In the genomic region with DNA sequence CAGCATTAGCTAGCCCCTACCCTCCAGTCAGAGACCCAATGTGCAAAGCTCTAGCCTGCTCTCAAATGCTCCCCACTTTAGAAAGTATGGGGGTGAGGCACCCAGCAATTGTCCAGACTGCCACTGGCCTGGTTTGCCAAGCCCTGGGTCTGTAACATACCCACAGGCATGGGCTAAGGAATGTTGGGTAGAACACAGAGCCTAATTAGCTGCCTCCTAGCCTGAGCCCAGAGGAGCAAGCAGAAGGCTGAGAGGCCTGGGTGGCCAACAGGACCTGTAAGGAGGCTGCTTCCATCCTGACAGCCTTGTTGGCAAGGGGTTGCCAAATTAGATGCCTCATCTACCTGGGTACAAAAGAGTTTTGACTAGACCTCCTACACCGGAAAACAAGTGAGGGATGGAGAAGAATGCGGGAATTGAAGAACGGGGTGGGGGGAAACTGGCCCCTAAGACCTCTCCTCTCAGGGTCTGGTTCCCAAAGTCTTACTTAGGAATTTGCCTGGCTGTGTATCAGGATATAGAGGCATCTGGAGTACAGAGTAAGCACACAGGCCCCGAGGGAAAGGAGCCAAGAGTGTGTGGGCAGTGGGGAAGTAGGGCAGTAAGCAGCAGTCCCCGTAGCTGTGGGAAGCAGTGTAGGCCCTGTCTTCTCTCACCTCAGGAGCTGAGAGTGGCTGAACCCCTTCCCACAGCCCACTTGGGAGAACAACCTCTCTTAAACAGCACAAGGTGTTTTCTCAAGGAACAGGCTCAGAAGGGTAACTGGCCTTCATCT, we compare ENCODE assay signal across 10 mouse cellular contexts. TPM values are rescaled to one million over a fixed set of nuclear protein-coding genes. Genes with fewer than 3 reads are reported as not detected.
DNase-seq lines count a peak whose midpoint lies in the region; ATAC-seq and TF ChIP-seq lines count a peak whose summit lies in the region.
"Had no signal": no experiment of that assay in that cellular context is flagged by ENCODE, and none has a peak within 500 bp of the region (broad histone marks: within the 10 kb centered on the region; RNA-seq: fewer than 3 reads in every experiment).

No protein-coding gene starts in this region.

- H3K4me2 ChIP-seq in heart, postnatal 0 days (ENCODE audit: low read depth, low read length), result no peak overlapping the region
- H3K4me2 ChIP-seq in heart, embryonic 12.5 days, result no peak overlapping the region
- no peak overlapping the region for H3K4me2 ChIP-seq in hindbrain, postnatal 0 days (ENCODE audit: low read depth, low read length)
- H3K4me2 ChIP-seq: liver, embryonic 15.5 days had no signal

- no peak for TF ChIP-seq POLR2A in cortical plate, adult 2 months (IDR thresholded peaks at IDR 0.05; ENCODE audit: extremely low read depth, insufficient read depth, low read length)
- TF ChIP-seq POLR2A in olfactory bulb, adult 2 months (IDR thresholded peaks at IDR 0.05; ENCODE audit: insufficient read depth, low read depth, low read length), result no peak

- ATAC-seq in heart, postnatal 0 days (ENCODE audit: insufficient read depth, low read depth), result no peak
- ATAC-seq in heart, embryonic 12.5 days (ENCODE audit: insufficient number of reproducible peaks, low FRiP score), result no peak
- no peak for ATAC-seq in hindbrain, postnatal 0 days
- ATAC-seq in granulocyte monocyte progenitor cell, adult 5-6 weeks (replicated peaks; ENCODE audit: poor library complexity, severe bottlenecking), result no peak

- 0 out of 2 replicates have a peak overlapping the region, but pooled peaks have one; percentile 25 for H3K27ac ChIP-seq in heart, postnatal 0 days (ENCODE audit: low read depth)
- no peak overlapping the region for H3K27ac ChIP-seq in heart, embryonic 12.5 days (ENCODE audit: poor library complexity, severe bottlenecking)
- H3K27ac ChIP-seq in cortical plate, adult 2 months (ENCODE audit: insufficient read depth, low read length), result 0 out of 2 replicates have a peak overlapping the region, but pooled peaks have one; percentile 32
- peak overlapping the region; percentile 82 for H3K27ac ChIP-seq in hindbrain, postnatal 0 days
- peak overlapping the region; percentile 41 for H3K27ac ChIP-seq in olfactory bulb, adult 2 months (ENCODE audit: insufficient read depth, low read depth, low read length)
- H3K27ac ChIP-seq: liver, embryonic 15.5 days had no signal

- WGBS in heart, postnatal 0 days, result 57% methylated on average over 5 of the region's 5 CpGs
- WGBS in heart, embryonic 12.5 days, result 66% methylated on average over 5 of the region's 5 CpGs
- whole genome bisulfite sequencing in hindbrain, postnatal 0 days, result 34% methylated on average over 5 of the region's 5 CpGs
- 23% methylated on average over 5 of the region's 5 CpGs for WGBS in olfactory bulb, adult 2 months

- no peak for TF ChIP-seq EP300 in heart, postnatal 0 days (IDR thresholded peaks at IDR 0.05; ENCODE audit: low read depth)

- H3K4me1 ChIP-seq in heart, postnatal 0 days (ENCODE audit: control insufficient read depth, insufficient read depth), result peaks cover 16% of the 10 kb centered on the region
- peaks cover 34% of the 10 kb centered on the region for H3K4me1 ChIP-seq in heart, embryonic 12.5 days (replicated peaks)
- peaks cover 9% of the 10 kb centered on the region for H3K4me1 ChIP-seq in cortical plate, adult 2 months (ENCODE audit: control insufficient read depth, insufficient read depth, low read length)
- peaks cover 31% of the 10 kb centered on the region; the same call in 1 of the 2 replicates for H3K4me1 ChIP-seq in hindbrain, postnatal 0 days (ENCODE audit: insufficient read depth, low read length)
- peaks cover 39% of the 10 kb centered on the region for H3K4me1 ChIP-seq in olfactory bulb, adult 2 months (ENCODE audit: control insufficient read depth, insufficient read depth, low read length)

- no peaks in the 10 kb centered on the region for H3K9me3 ChIP-seq in heart, postnatal 0 days (replicated peaks; ENCODE audit: control insufficient read depth, low read length)
- H3K9me3 ChIP-seq in heart, embryonic 12.5 days (replicated peaks), result no peaks in the 10 kb centered on the region
- H3K9me3 ChIP-seq in hindbrain, postnatal 0 days (ENCODE audit: low read length), result no peaks in the 10 kb centered on the region
- H3K9me3 ChIP-seq: liver, embryonic 15.5 days had no signal

- TF ChIP-seq CTCF in heart, postnatal 0 days (IDR thresholded peaks at IDR 0.05; ENCODE audit: low read depth), result no peak
- no peak for TF ChIP-seq CTCF in cortical plate, adult 2 months (IDR thresholded peaks at IDR 0.05; ENCODE audit: extremely low read depth, insufficient read depth, low read length)
- no peak for TF ChIP-seq CTCF in hindbrain, postnatal 0 days (IDR thresholded peaks at IDR 0.05; ENCODE audit: low read depth)
- TF ChIP-seq CTCF in olfactory bulb, adult 2 months (IDR thresholded peaks at IDR 0.05; ENCODE audit: insufficient read depth, low read depth, low read length), result no peak

- 0 out of 2 replicates have a peak overlapping the region, but pooled peaks have one; percentile 20 for H3K9ac ChIP-seq in heart, postnatal 0 days (replicated peaks; ENCODE audit: low read depth, low read length)
- H3K9ac ChIP-seq in heart, embryonic 12.5 days, result no peak overlapping the region
- H3K9ac ChIP-seq in hindbrain, postnatal 0 days (replicated peaks; ENCODE audit: low read length), result 0 out of 2 replicates have a peak overlapping the region, but pooled peaks have one; percentile 21
- H3K9ac ChIP-seq: liver, embryonic 15.5 days had no signal

- no peak for DNase-seq in heart, postnatal 0 days (ENCODE audit: low spot score)
- DNase-seq in hindbrain, postnatal 0 days (ENCODE audit: low spot score), result peak; percentile 60
- DNase-seq in spleen, postnatal 10 days (ENCODE audit: low spot score in 2 of 2), result no peak
- no peak for DNase-seq in lung, postnatal 14 days

- H3K4me3 ChIP-seq in heart, postnatal 0 days (ENCODE audit: low read depth, low read length), result no peak overlapping the region
- no peak overlapping the region for H3K4me3 ChIP-seq in heart, embryonic 12.5 days
- H3K4me3 ChIP-seq in cortical plate, adult 2 months (ENCODE audit: insufficient read depth, low read length), result no peak overlapping the region
- no peak overlapping the region for H3K4me3 ChIP-seq in hindbrain, postnatal 0 days (ENCODE audit: low read length)
- no peak overlapping the region for H3K4me3 ChIP-seq in olfactory bulb, adult 2 months (ENCODE audit: insufficient read depth, low read depth, low read length)
- H3K4me3 ChIP-seq: erythroblast, embryonic 14.5 days; liver, embryonic 15.5 days had no signal

- H3K36me3 ChIP-seq in heart, postnatal 0 days (replicated peaks; ENCODE audit: control insufficient read depth, insufficient read depth, low read length), result peaks cover 10% of the 10 kb centered on the region; the same call in 1 of the 2 replicates
- peaks cover 14% of the 10 kb centered on the region for H3K36me3 ChIP-seq in heart, embryonic 12.5 days
- H3K36me3 ChIP-seq in hindbrain, postnatal 0 days (ENCODE audit: insufficient read depth, low read length), result no peaks in the 10 kb centered on the region

- peaks cover 4% of the 10 kb centered on the region; the same call in 1 of the 2 replicates for H3K27me3 ChIP-seq in heart, postnatal 0 days (ENCODE audit: control insufficient read depth, insufficient read depth, low read length)
- no peaks in the 10 kb centered on the region; the same call in 1 of the 2 replicates for H3K27me3 ChIP-seq in heart, embryonic 12.5 days (replicated peaks)
- H3K27me3 ChIP-seq in hindbrain, postnatal 0 days (ENCODE audit: insufficient read depth, low read length), result no peaks in the 10 kb centered on the region

RNA-seq across cellular contexts. Expression of a gene that starts 17.6 kb away (rescaled TPM):
- total RNA-seq in heart, postnatal 0 days (2014; rRNA removed; ENCODE audit: low replicate concordance), result 9.1 and 27.0 TPM in 2 replicates
- 1.1 and 1.3 TPM in 2 replicates for polyA plus RNA-seq in heart, postnatal 0 days (2015; fragmentation: Nextera tagmentation; extraction: Ambion mirVana)
- polyA plus RNA-seq in heart, embryonic 12.5 days (2016; fragmentation: Nextera tagmentation; extraction: Ambion mirVana), result 2.6 and 2.9 TPM in 2 replicates
- polyA plus RNA-seq in cortical plate, adult 2 months (2012; rRNA removed), result 70.6 and 72.5 TPM in 2 replicates
- 131 and 134 TPM in 2 replicates for total RNA-seq in hindbrain, postnatal 0 days (2014; rRNA removed)
- 12.2 and 13.0 TPM in 2 replicates for polyA plus RNA-seq in hindbrain, postnatal 0 days (2015; fragmentation: Nextera tagmentation; extraction: Ambion mirVana)
- polyA plus RNA-seq in olfactory bulb, adult 2 months (2012; ENCODE audit: insufficient read depth, insufficient read length, low replicate concordance, missing spikeins), result not detected in 2 replicates
- 2.0 and 6.4 TPM in 2 replicates for total RNA-seq in granulocyte monocyte progenitor cell, adult 5-6 weeks (2014; fragmentation: Nextera tagmentation)
- 1.9 and 3.8 TPM in 2 replicates for total RNA-seq in granulocyte monocyte progenitor cell, adult 5-6 weeks (2017)

RNA-seq across cellular contexts. Expression of a gene that starts 35.9 kb away (rescaled TPM):
- not detected in 2 replicates for total RNA-seq in heart, postnatal 0 days (2014; rRNA removed; ENCODE audit: low replicate concordance)
- polyA plus RNA-seq in heart, postnatal 0 days (2015; fragmentation: Nextera tagmentation; extraction: Ambion mirVana), result not detected in 2 replicates
- 0.04 and 0.05 TPM in 2 replicates for polyA plus RNA-seq in heart, embryonic 12.5 days (2016; fragmentation: Nextera tagmentation; extraction: Ambion mirVana)
- 0.04 TPM in 1 of 2 replicates, not detected in the other for polyA plus RNA-seq in cortical plate, adult 2 months (2012; rRNA removed)
- 0.10 and 0.11 TPM in 2 replicates for total RNA-seq in hindbrain, postnatal 0 days (2014; rRNA removed)
- 0.10 and 0.14 TPM in 2 replicates for polyA plus RNA-seq in hindbrain, postnatal 0 days (2015; fragmentation: Nextera tagmentation; extraction: Ambion mirVana)
- polyA plus RNA-seq in olfactory bulb, adult 2 months (2012; ENCODE audit: insufficient read depth, insufficient read length, low replicate concordance, missing spikeins), result not detected in 2 replicates
- not detected in 2 replicates for total RNA-seq in granulocyte monocyte progenitor cell, adult 5-6 weeks (2014; fragmentation: Nextera tagmentation)
- not detected in 2 replicates for total RNA-seq in granulocyte monocyte progenitor cell, adult 5-6 weeks (2017)
- polyA plus RNA-seq: erythroblast, embryonic 14.5 days; liver, embryonic 15.5 days had no signal

RNA-seq across cellular contexts. Expression of a gene that starts 37.8 kb away (rescaled TPM):
- total RNA-seq in heart, postnatal 0 days (2014; rRNA removed; ENCODE audit: low replicate concordance), result not detected in 2 replicates
- polyA plus RNA-seq in heart, postnatal 0 days (2015; fragmentation: Nextera tagmentation; extraction: Ambion mirVana), result not detected in 2 replicates
- polyA plus RNA-seq in heart, embryonic 12.5 days (2016; fragmentation: Nextera tagmentation; extraction: Ambion mirVana), result not detected in 2 replicates
- polyA plus RNA-seq in cortical plate, adult 2 months (2012; rRNA removed), result 0.10 and 0.15 TPM in 2 replicates
- total RNA-seq in hindbrain, postnatal 0 days (2014; rRNA removed), result not detected in 2 replicates
- polyA plus RNA-seq in hindbrain, postnatal 0 days (2015; fragmentation: Nextera tagmentation; extraction: Ambion mirVana), result 0.35 TPM in 2 replicates
- polyA plus RNA-seq in olfactory bulb, adult 2 months (2012; ENCODE audit: insufficient read depth, insufficient read length, low replicate concordance, missing spikeins), result not detected in 2 replicates
- not detected in 2 replicates for total RNA-seq in granulocyte monocyte progenitor cell, adult 5-6 weeks (2014; fragmentation: Nextera tagmentation)
- 0.10 TPM in 1 of 2 replicates, not detected in the other for total RNA-seq in granulocyte monocyte progenitor cell, adult 5-6 weeks (2017)
- polyA plus RNA-seq: erythroblast, embryonic 14.5 days; liver, embryonic 15.5 days had no signal

RNA-seq across cellular contexts. Expression of a gene that starts 52.6 kb away (rescaled TPM):
- not detected in 2 replicates for total RNA-seq in heart, postnatal 0 days (2014; rRNA removed; ENCODE audit: low replicate concordance)
- polyA plus RNA-seq in heart, postnatal 0 days (2015; fragmentation: Nextera tagmentation; extraction: Ambion mirVana), result 0.10 and 0.19 TPM in 2 replicates
- polyA plus RNA-seq in heart, embryonic 12.5 days (2016; fragmentation: Nextera tagmentation; extraction: Ambion mirVana), result not detected in 2 replicates
- 0.06 TPM in 1 of 2 replicates, not detected in the other for polyA plus RNA-seq in cortical plate, adult 2 months (2012; rRNA removed)
- total RNA-seq in hindbrain, postnatal 0 days (2014; rRNA removed), result 0.37 and 0.93 TPM in 2 replicates
- 0.38 and 0.73 TPM in 2 replicates for polyA plus RNA-seq in hindbrain, postnatal 0 days (2015; fragmentation: Nextera tagmentation; extraction: Ambion mirVana)
- polyA plus RNA-seq in olfactory bulb, adult 2 months (2012; ENCODE audit: insufficient read depth, insufficient read length, low replicate concordance, missing spikeins), result not detected in 2 replicates
- not detected in 2 replicates for total RNA-seq in granulocyte monocyte progenitor cell, adult 5-6 weeks (2014; fragmentation: Nextera tagmentation)
- total RNA-seq in granulocyte monocyte progenitor cell, adult 5-6 weeks (2017), result not detected in 2 replicates
- polyA plus RNA-seq: erythroblast, embryonic 14.5 days; liver, embryonic 15.5 days had no signal

RNA-seq across cellular contexts. Expression of a gene that starts 53.1 kb away (rescaled TPM):
- total RNA-seq in heart, postnatal 0 days (2014; rRNA removed; ENCODE audit: low replicate concordance), result 0.04 and 3.7 TPM in 2 replicates
- 0.08 and 0.23 TPM in 2 replicates for polyA plus RNA-seq in heart, postnatal 0 days (2015; fragmentation: Nextera tagmentation; extraction: Ambion mirVana)
- polyA plus RNA-seq in heart, embryonic 12.5 days (2016; fragmentation: Nextera tagmentation; extraction: Ambion mirVana), result 0.13 TPM in 2 replicates
- 0.02 TPM in 1 of 2 replicates, not detected in the other for polyA plus RNA-seq in cortical plate, adult 2 months (2012; rRNA removed)
- 0.16 TPM in 1 of 2 replicates, not detected in the other for total RNA-seq in hindbrain, postnatal 0 days (2014; rRNA removed)
- polyA plus RNA-seq in hindbrain, postnatal 0 days (2015; fragmentation: Nextera tagmentation; extraction: Ambion mirVana), result 0.05 TPM in 1 of 2 replicates, not detected in the other
- not detected in 2 replicates for polyA plus RNA-seq in olfactory bulb, adult 2 months (2012; ENCODE audit: insufficient read depth, insufficient read length, low replicate concordance, missing spikeins)
- total RNA-seq in granulocyte monocyte progenitor cell, adult 5-6 weeks (2014; fragmentation: Nextera tagmentation), result not detected in 2 replicates
- total RNA-seq in granulocyte monocyte progenitor cell, adult 5-6 weeks (2017), result not detected in 2 replicates
- polyA plus RNA-seq: erythroblast, embryonic 14.5 days; liver, embryonic 15.5 days had no signal
